Mouse (Mus musculus): ENCODE data around the gene Fcho1. TPM values are rescaled to one million over a fixed set of nuclear protein-coding genes. Genes with fewer than 3 reads are reported as not detected.

Fcho1 gene
- total and polyA plus RNA-seq, 3 experiments: 0.23 to 4.5 (median 0.64) TPM

- H3K4me3 ChIP-seq: peak within 1 kb of the TSS; percentile 57
- no peaks in the 10 kb centered on the region for H3K27me3 ChIP-seq (ENCODE audit: control insufficient read depth, insufficient read depth, low read length)
- peak; percentile 75 for TF ChIP-seq POLR2A (IDR thresholded peaks at IDR 0.05; ENCODE audit: insufficient read depth, low read depth, low read length)
- 0 out of 2 replicates have a peak, but pooled peaks have one; percentile 42 for TF ChIP-seq EP300 (IDR thresholded peaks at IDR 0.05; ENCODE audit: insufficient read depth, low read depth, low read length)
- no peak for TF ChIP-seq CTCF (IDR thresholded peaks at IDR 0.05)
- no peaks in the 10 kb centered on the region for H3K79me2 ChIP-seq (replicated peaks; ENCODE audit: control insufficient read depth, insufficient read depth, low read length)
- peak; percentile 89 to 97 for DNase-seq
- under 1% methylated on average over 42 of the region's 42 CpGs for WGBS
- H3K4me1 ChIP-seq (ENCODE audit: control insufficient read depth, insufficient read depth, low read length): peaks cover 5% of the 10 kb centered on the region
- peak within 1 kb of the TSS; percentile 67 for H3K9ac ChIP-seq (ENCODE audit: low read depth, low read length)
- H3K36me3 ChIP-seq (ENCODE audit: control insufficient read depth, insufficient read depth, low read length): no peaks in the 10 kb centered on the region
- intact Hi-C loops (cut with DNase I): no loop called here
- H3K27ac ChIP-seq: peak within 1 kb of the TSS; percentile 80
Measured at GRCm38 (mm10) chr8:71671549-71671965, 54.0 kb downstream of the Fcho1 start, which contains the start of gene Unc13a. Gene Unc13a, minus strand, starts transcription at chr8:71671757.

- intact Hi-C loops (cut with DNase I): no loop called here
- WGBS: under 1% methylated on average over 61 of the region's 64 CpGs
- Histone ChIP-seq H3K9ac (ENCODE audit: low read depth, low read length) (no peak overlapping the region), H3K4me3 (peak overlapping the region; percentile 57), H3K4me1 (ENCODE audit: control insufficient read depth, insufficient read depth, low read length) (peaks cover 5% of the 10 kb centered on the region), H3K27ac (no peak overlapping the region), H3K36me3 (ENCODE audit: control insufficient read depth, insufficient read depth, low read length) (no peaks in the 10 kb centered on the region), H3K27me3 (ENCODE audit: control insufficient read depth, insufficient read depth, low read length) (no peaks in the 10 kb centered on the region), H3K79me2 (replicated peaks; ENCODE audit: control insufficient read depth, insufficient read depth, low read length) (no peaks in the 10 kb centered on the region)
- DNase-seq: no peak
- no peak for TF ChIP-seq EP300 (IDR thresholded peaks at IDR 0.05; ENCODE audit: insufficient read depth, low read depth, low read length)
- TF ChIP-seq CTCF (IDR thresholded peaks at IDR 0.05): no peak
- no peak for TF ChIP-seq POLR2A (IDR thresholded peaks at IDR 0.05; ENCODE audit: insufficient read depth, low read depth, low read length)
Measured at GRCm38 (mm10) chr8:71670621-71671548, 54.6 kb downstream of the Fcho1 start.

- no peak overlapping the region for H3K9ac ChIP-seq (ENCODE audit: low read depth, low read length)
- H3K36me3 ChIP-seq (ENCODE audit: control insufficient read depth, insufficient read depth, low read length): no peaks in the 10 kb centered on the region
- no peaks in the 10 kb centered on the region for H3K27me3 ChIP-seq (ENCODE audit: control insufficient read depth, insufficient read depth, low read length)
- H3K4me3 ChIP-seq: no peak overlapping the region
- no peak overlapping the region for H3K27ac ChIP-seq
- no peaks in the 10 kb centered on the region for H3K79me2 ChIP-seq (replicated peaks; ENCODE audit: control insufficient read depth, insufficient read depth, low read length)
- peaks cover 4% of the 10 kb centered on the region for H3K4me1 ChIP-seq (ENCODE audit: control insufficient read depth, insufficient read depth, low read length)
- 23% methylated on average over 12 of the region's 12 CpGs for WGBS
- DNase-seq: no peak
- TF ChIP-seq EP300 (IDR thresholded peaks at IDR 0.05; ENCODE audit: insufficient read depth, low read depth, low read length) (no peak), CTCF (IDR thresholded peaks at IDR 0.05) (no peak), POLR2A (IDR thresholded peaks at IDR 0.05; ENCODE audit: insufficient read depth, low read depth, low read length) (no peak)
- intact Hi-C loops (cut with DNase I): no loop called here
Measured at GRCm38 (mm10) chr8:71670198-71670597, 55.3 kb downstream of the Fcho1 start.

- peak overlapping the region; percentile 62 for H3K27ac ChIP-seq
- H3K27me3 ChIP-seq (ENCODE audit: control insufficient read depth, insufficient read depth, low read length): no peaks in the 10 kb centered on the region
- no peaks in the 10 kb centered on the region for H3K79me2 ChIP-seq (replicated peaks; ENCODE audit: control insufficient read depth, insufficient read depth, low read length)
- DNase-seq: peak; percentile 60 to 69
- WGBS: 2% methylated on average over 21 of the region's 21 CpGs
- intact Hi-C loops (cut with DNase I): no loop called here
- peak; percentile 57; the same call in 1 of the 2 replicates for TF ChIP-seq POLR2A (IDR thresholded peaks at IDR 0.05; ENCODE audit: insufficient read depth, low read depth, low read length)
- TF ChIP-seq CTCF (IDR thresholded peaks at IDR 0.05): no peak
- TF ChIP-seq EP300 (IDR thresholded peaks at IDR 0.05; ENCODE audit: insufficient read depth, low read depth, low read length): 0 out of 2 replicates have a peak, but pooled peaks have one; percentile 14
- H3K9ac ChIP-seq (ENCODE audit: low read depth, low read length): peak overlapping the region; percentile 30; the same call in 1 of the 2 replicates
- H3K4me3 ChIP-seq: peak overlapping the region; percentile 15; the same call in 1 of the 2 replicates
- peaks cover 4% of the 10 kb centered on the region for H3K4me1 ChIP-seq (ENCODE audit: control insufficient read depth, insufficient read depth, low read length)
- H3K36me3 ChIP-seq (ENCODE audit: control insufficient read depth, insufficient read depth, low read length): no peaks in the 10 kb centered on the region
Measured at GRCm38 (mm10) chr8:71668220-71668975, 57.1 kb downstream of the Fcho1 start.

- Histone ChIP-seq H3K4me1 (ENCODE audit: control insufficient read depth, insufficient read depth, low read length) (peaks cover 4% of the 10 kb centered on the region), H3K79me2 (replicated peaks; ENCODE audit: control insufficient read depth, insufficient read depth, low read length) (no peaks in the 10 kb centered on the region), H3K36me3 (ENCODE audit: control insufficient read depth, insufficient read depth, low read length) (no peaks in the 10 kb centered on the region), H3K9ac (ENCODE audit: low read depth, low read length) (no peak overlapping the region), H3K27me3 (ENCODE audit: control insufficient read depth, insufficient read depth, low read length) (no peaks in the 10 kb centered on the region), H3K27ac (no peak overlapping the region), H3K4me3 (no peak overlapping the region)
- TF ChIP-seq POLR2A (IDR thresholded peaks at IDR 0.05; ENCODE audit: insufficient read depth, low read depth, low read length) (no peak), EP300 (IDR thresholded peaks at IDR 0.05; ENCODE audit: insufficient read depth, low read depth, low read length) (no peak), CTCF (IDR thresholded peaks at IDR 0.05) (no peak)
- DNase-seq: no peak
- intact Hi-C loops (cut with DNase I): no loop called here
- 76% methylated on average over 5 of the region's 5 CpGs for WGBS
Measured at GRCm38 (mm10) chr8:71667256-71667655, 58.3 kb downstream of the Fcho1 start.

All from heart, adult 2 months (tissue).